Comparison of ENCODE assay signal across 8 mouse cellular contexts in genomic region chr13:60467821-60468579, GRCm38 (mm10).
DNase-seq lines count a peak whose midpoint lies in the region; ATAC-seq and TF ChIP-seq lines count a peak whose summit lies in the region.

No protein-coding gene starts in this region.

- no peak overlapping the region for H3K4me2 ChIP-seq in midbrain, embryonic 13.5 days (replicated peaks)

- H3K36me3 ChIP-seq in midbrain, embryonic 13.5 days: no peaks in the 10 kb centered on the region

- intact Hi-C loops in left cerebral cortex, adult 2 months (cut with DNase I): loop anchor here (1.0 to 10.0 kb wide), 5 partner anchors 290 to 1833 kb away; no protein-coding TSS in a partner anchor
- intact Hi-C loops in gastrocnemius, postnatal 14 days (cut with DNase I; ENCODE audit: low total_unique reads): loop anchor here (5.0 to 10.0 kb wide), 3 partner anchors 291 to 626 kb away; partner anchors contain the start of gene Gas1

- ATAC-seq in midbrain, embryonic 13.5 days: 0 out of 2 replicates have a peak, but pooled peaks have one; percentile 37
- ATAC-seq in activated CD4-positive, CD25-positive, alpha-beta regulatory T cell, adult 4 months: no peak

- 0 out of 2 replicates have a peak, but pooled peaks cover 8% of the 10 kb centered on the region for H3K27me3 ChIP-seq in midbrain, embryonic 13.5 days

- H3K27ac ChIP-seq in left cerebral cortex, adult 2 months: no peak overlapping the region
- no peak overlapping the region for H3K27ac ChIP-seq in midbrain, embryonic 13.5 days

- peak; percentile 67 to 69 for DNase-seq in left cerebral cortex, adult 2 months (ENCODE audit: extremely low spot score in 1 of 2, low spot score in 2 of 2)
- DNase-seq in left cerebral cortex, adult 8-10 months (ENCODE audit: low spot score in 2 of 2): no peak
- peak; percentile 42 for DNase-seq in Muller cell, postnatal 12 days (ENCODE audit: inconsistent ontology term)
- DNase-seq in c-Kit-positive CD71-positive TER-119-positive erythroid progenitor cells, embryonic 14.5 days (ENCODE audit: low spot score): peak; percentile 45
- DNase-seq in gastrocnemius, postnatal 14 days: peak; percentile 54
- peak; percentile 62 to 84 for DNase-seq in layer of hippocampus, postnatal 14 days (ENCODE audit: low spot score in 2 of 2)

- TF ChIP-seq CTCF in left cerebral cortex, adult 2 months (IDR thresholded peaks at IDR 0.05): peak; percentile 90

- WGBS in midbrain, embryonic 13.5 days: 25% methylated on average over 11 of the region's 11 CpGs

- no peaks in the 10 kb centered on the region for H3K9me3 ChIP-seq in midbrain, embryonic 13.5 days

- H3K4me1 ChIP-seq in midbrain, embryonic 13.5 days (replicated peaks): no peaks in the 10 kb centered on the region

- no peak overlapping the region for H3K9ac ChIP-seq in midbrain, embryonic 13.5 days (replicated peaks)

- no peak overlapping the region for H3K4me3 ChIP-seq in left cerebral cortex, adult 2 months
- H3K4me3 ChIP-seq in midbrain, embryonic 13.5 days (replicated peaks): no peak overlapping the region

Comparison
In these comparisons a context has a peak if more than half of its experiments do, and no peak if none do; other contexts are left out.
1. DNase-seq: peak in left cerebral cortex, adult 2 months (2 of 2), Muller cell, postnatal 12 days (single experiment), c-Kit-positive CD71-positive TER-119-positive erythroid progenitor cells, embryonic 14.5 days (single experiment), gastrocnemius, postnatal 14 days (single experiment) and layer of hippocampus, postnatal 14 days (2 of 2); none in left cerebral cortex, adult 8-10 months (0 of 2).